Mouse (Mus musculus) brain, embryonic 14.5 days (tissue): ENCODE data around the gene Zscan29. TPM values are rescaled to one million over a fixed set of nuclear protein-coding genes. Genes with fewer than 3 reads are reported as not detected.

Experiments
- DNase-seq: peaks from one replicate; pipeline ENCODE4 v3.0.0-alpha.2; 2011; ENCODE audit warnings: low read depth
- CTCF ChIP-seq: fragments of 200-500 bp; IDR thresholded peaks from 2 replicates; pipeline ENCODE4 v1.5.1; 2012; ENCODE audit warnings: inconsistent platforms, mild to moderate bottlenecking, moderate library complexity, borderline replicate concordance; ENCODE audit not compliant: insufficient read depth, insufficient read length; ENCODE audit errors: extremely low read depth
- POLR2A ChIP-seq: fragments of 200-500 bp; IDR thresholded peaks from 2 replicates; pipeline ENCODE4 v1.6.1; 2012; ENCODE audit warnings: mild to moderate bottlenecking, inconsistent platforms, borderline replicate concordance; ENCODE audit not compliant: poor library complexity, insufficient read depth, insufficient read length, severe bottlenecking; ENCODE audit errors: extremely low read depth
- polyA plus RNA-seq: library from polyadenylated mRNA; depleted of rRNA; stranded (reverse); fragments of >200 nt; gene quantifications from 2 replicates; pipeline ENCODE4 v1.2.3, GENCODE M21; 2012; rRNA removed

Gene Zscan29
- polyA plus RNA-seq, 1 experiment: 6.3 TPM

- TF ChIP-seq POLR2A: no peak
- TF ChIP-seq CTCF: no peak
- no peak for DNase-seq
Measured at GRCm38 (mm10) chr2:121119260-121119659, 51.7 kb downstream of the Zscan29 start.

GRCm38 (mm10) chr2:121115418-121115817 lies 55.5 kb downstream of the Zscan29 start:
- TF ChIP-seq CTCF (no peak), POLR2A (no peak)
- DNase-seq: no peak

- no peak for DNase-seq
- no peak for TF ChIP-seq CTCF
Measured at GRCm38 (mm10) chr2:121109695-121110094, 61.2 kb downstream of the Zscan29 start, which contains the start of gene Tgm7. Gene Tgm7 (minus strand): TSS chr2:121109795.

Other genes with a start within 250 kb of the Zscan29 start
- gene Ubr1, start 200.4 kb downstream of the Zscan29 start, polyA plus RNA-seq: 26.7 and 31.0 TPM in 2 replicates
- gene Tmem62, start 194.1 kb downstream of the Zscan29 start, polyA plus RNA-seq: 13.5 and 14.0 TPM in 2 replicates
- 65.4 and 69.0 TPM in 2 replicates for gene Ccndbp1, start 162.7 kb downstream of the Zscan29 start, polyA plus RNA-seq
- 0.19 and 0.75 TPM in 2 replicates for gene Epb42, start 134.1 kb downstream of the Zscan29 start, polyA plus RNA-seq
- gene Tgm5, start 85.3 kb downstream of the Zscan29 start, polyA plus RNA-seq: 0.05 TPM in 1 of 2 replicates, not detected in the other
- 0.04 and 0.05 TPM in 2 replicates for gene Tgm7, start 61.3 kb downstream of the Zscan29 start, polyA plus RNA-seq
- 22.8 and 24.2 TPM in 2 replicates for gene Adal, start 30.7 kb downstream of the Zscan29 start, polyA plus RNA-seq
- 11.5 and 12.9 TPM in 2 replicates for gene Lcmt2, start 30.5 kb downstream of the Zscan29 start, polyA plus RNA-seq
- gene Tubgcp4, start 471 bp downstream of the Zscan29 start, polyA plus RNA-seq: 50.9 and 67.7 TPM in 2 replicates
- gene Trp53bp1, start 100.3 kb upstream of the Zscan29 start, polyA plus RNA-seq: 142 and 175 TPM in 2 replicates
- gene Map1a, start 118.5 kb upstream of the Zscan29 start, polyA plus RNA-seq: 13.7 and 23.4 TPM in 2 replicates
- gene Ppip5k1, start 184.3 kb upstream of the Zscan29 start, polyA plus RNA-seq: 22.1 and 25.8 TPM in 2 replicates
- 39.0 and 49.9 TPM in 2 replicates for gene Ckmt1, start 186.6 kb upstream of the Zscan29 start, polyA plus RNA-seq
- gene Strc, start 216.0 kb upstream of the Zscan29 start, polyA plus RNA-seq: 0.04 TPM in 1 of 2 replicates, not detected in the other
- 168 and 174 TPM in 2 replicates for gene Pdia3, start 242.7 kb upstream of the Zscan29 start, polyA plus RNA-seq
- gene Catsper2, start 242.7 kb upstream of the Zscan29 start, polyA plus RNA-seq: 6.6 and 6.8 TPM in 2 replicates